Mouse (Mus musculus): ENCODE measurements around the gene Ifit1bl1. TPM values are rescaled to one million over a fixed set of nuclear protein-coding genes. Genes with fewer than 3 reads are reported as not detected.

The Ifit1bl1 gene
- polyA plus RNA-seq, 1 experiment = 8.4 TPM

DNA sequence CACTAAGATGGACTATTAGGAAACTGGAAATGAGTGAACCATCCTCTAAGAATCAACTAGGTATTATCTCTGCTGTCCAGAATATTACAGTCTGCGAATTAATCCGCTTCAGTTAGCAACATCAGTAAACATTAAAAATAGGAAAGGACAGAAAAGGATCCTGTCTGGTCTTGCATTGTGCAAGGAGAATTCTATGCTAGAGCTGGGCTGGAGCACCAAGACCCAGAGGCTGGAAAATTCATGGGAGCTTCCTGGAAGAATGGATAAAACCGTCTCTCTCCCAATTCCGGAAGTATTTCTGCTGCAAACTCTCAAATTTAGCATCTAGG lies 51.6 kb downstream of the Ifit1bl1 start:
- Histone ChIP-seq H3K4me1 (ENCODE audit: control insufficient read depth, insufficient read depth, insufficient read length, low read length) (peaks cover 15% of the 10 kb centered on the region; the same call in 1 of the 2 replicates), H3K27me3 (ENCODE audit: control insufficient read depth, insufficient read depth, low read length) (no peaks in the 10 kb centered on the region), H3K36me3 (ENCODE audit: control insufficient read depth, insufficient read depth, low read length) (no peaks in the 10 kb centered on the region), H3K4me3 (ENCODE audit: low read depth, low read length) (peak overlapping the region; percentile 63; the same call in 1 of the 2 replicates), H3K27ac (ENCODE audit: insufficient read depth, low read depth, low read length) (peak overlapping the region; percentile 17; the same call in 1 of the 2 replicates)
- TF ChIP-seq POLR2A (IDR thresholded peaks at IDR 0.05; ENCODE audit: low read depth, low read length) = no peak
- no peak for TF ChIP-seq CTCF (IDR thresholded peaks at IDR 0.05; ENCODE audit: extremely low read depth, insufficient read length, insufficient replicate concordance, low read depth, low read length)
- WGBS = 27% methylated on average over 4 of the region's 4 CpGs

DNA sequence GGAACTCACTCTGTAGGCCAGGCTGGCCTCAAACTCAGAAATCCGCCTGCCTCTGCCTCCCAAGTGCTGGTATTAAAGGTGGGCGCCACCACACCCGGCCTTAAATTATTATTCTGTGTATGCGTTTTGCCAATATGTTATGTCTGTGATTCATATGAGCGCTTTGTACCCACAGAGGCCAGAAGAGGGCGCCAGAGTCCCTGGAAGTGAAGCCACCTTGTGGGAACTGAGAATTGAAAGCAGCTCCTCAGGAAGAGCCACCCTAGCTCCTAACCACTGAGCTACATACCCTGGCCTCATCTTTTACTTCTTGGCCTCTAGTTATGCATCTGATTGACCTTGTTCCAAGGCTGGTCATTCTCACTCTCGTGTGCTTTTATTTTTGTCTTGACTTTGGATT lies 53.8 kb downstream of the Ifit1bl1 start:
- Histone ChIP-seq H3K27me3 (ENCODE audit: control insufficient read depth, insufficient read depth, low read length) (no peaks in the 10 kb centered on the region), H3K27ac (ENCODE audit: insufficient read depth, low read depth, low read length) (no peak overlapping the region), H3K36me3 (ENCODE audit: control insufficient read depth, insufficient read depth, low read length) (no peaks in the 10 kb centered on the region), H3K4me1 (ENCODE audit: control insufficient read depth, insufficient read depth, insufficient read length, low read length) (peaks cover 3% of the 10 kb centered on the region; the same call in 1 of the 2 replicates), H3K4me3 (ENCODE audit: low read depth, low read length) (no peak overlapping the region)
- TF ChIP-seq POLR2A (IDR thresholded peaks at IDR 0.05; ENCODE audit: low read depth, low read length) (no peak), CTCF (IDR thresholded peaks at IDR 0.05; ENCODE audit: extremely low read depth, insufficient read length, insufficient replicate concordance, low read depth, low read length) (peak; percentile 91; the same call in 1 of the 2 replicates)
- 20% methylated on average over 7 of the region's 7 CpGs for WGBS

GRCm38 (mm10) chr19:34546211-34546610 lies 55.5 kb downstream of the Ifit1bl1 start:
- no peaks in the 10 kb centered on the region for H3K36me3 ChIP-seq (ENCODE audit: control insufficient read depth, insufficient read depth, low read length)
- H3K4me1 ChIP-seq (ENCODE audit: control insufficient read depth, insufficient read depth, insufficient read length, low read length) = no peaks in the 10 kb centered on the region
- H3K4me3 ChIP-seq (ENCODE audit: low read depth, low read length) = no peak overlapping the region
- TF ChIP-seq CTCF (IDR thresholded peaks at IDR 0.05; ENCODE audit: extremely low read depth, insufficient read length, insufficient replicate concordance, low read depth, low read length) = no peak
- TF ChIP-seq POLR2A (IDR thresholded peaks at IDR 0.05; ENCODE audit: low read depth, low read length) = no peak
- no peak overlapping the region for H3K27ac ChIP-seq (ENCODE audit: insufficient read depth, low read depth, low read length)
- no peaks in the 10 kb centered on the region for H3K27me3 ChIP-seq (ENCODE audit: control insufficient read depth, insufficient read depth, low read length)
- 90% methylated on average over 4 of the region's 4 CpGs for WGBS

Other genes starting within 250 kb of the Ifit1bl1 start
- 6.6 and 7.6 TPM in 2 replicates for gene Ch25h, start 126.8 kb downstream of the Ifit1bl1 start, polyA plus RNA-seq (2012; rRNA removed)
- gene Lipa, start 74.5 kb downstream of the Ifit1bl1 start, polyA plus RNA-seq (2012; rRNA removed) = 17.9 and 21.7 TPM in 2 replicates
- gene Ifit2, start 51.3 kb downstream of the Ifit1bl1 start, polyA plus RNA-seq (2012; rRNA removed) = 0.08 and 0.25 TPM in 2 replicates
- 0.38 and 2.7 TPM in 2 replicates for gene Ifit3, start 18.4 kb downstream of the Ifit1bl1 start, polyA plus RNA-seq (2012; rRNA removed)
- 0.20 and 0.90 TPM in 2 replicates for gene Ifit3b, start 6.0 kb upstream of the Ifit1bl1 start, polyA plus RNA-seq (2012; rRNA removed)
- gene Ifit1bl2, start 38.8 kb upstream of the Ifit1bl1 start, polyA plus RNA-seq (2012; rRNA removed) = 4.8 and 11.3 TPM in 2 replicates
- gene Ifit1, start 38.9 kb upstream of the Ifit1bl1 start, polyA plus RNA-seq (2012; rRNA removed) = 2.8 and 15.4 TPM in 2 replicates
- 1.1 and 1.3 TPM in 2 replicates for gene Slc16a12, start 145.3 kb upstream of the Ifit1bl1 start, polyA plus RNA-seq (2012; rRNA removed)

All from small intestine, adult 2 months (tissue).